ENCODE assay signal across 10 mouse cellular contexts in the genomic region with DNA sequence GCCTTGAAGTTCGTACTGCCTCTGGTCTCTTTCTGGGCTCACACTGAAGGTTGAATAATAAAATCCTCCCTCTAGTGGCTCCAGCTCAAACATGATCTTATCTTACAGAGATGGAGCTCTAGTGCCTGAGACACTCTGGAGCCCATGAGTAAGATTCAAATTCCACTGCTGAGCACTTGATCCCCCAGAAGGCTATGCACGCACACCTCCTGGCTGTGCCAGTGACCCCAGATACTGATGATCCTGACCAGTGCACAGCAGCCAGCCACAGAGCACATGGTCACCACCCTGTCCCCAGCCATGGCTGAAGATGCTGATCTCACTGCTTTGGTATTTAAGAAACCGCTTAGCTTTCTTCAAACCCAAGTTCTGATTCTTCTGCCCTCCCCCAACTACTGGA. TPM values are rescaled to one million over a fixed set of nuclear protein-coding genes. Genes with fewer than 3 reads are reported as not detected.
DNase-seq lines count a peak whose midpoint lies in the region; ATAC-seq lines count a peak whose summit lies in the region.
"Had no signal": no experiment of that assay in that cellular context is flagged by ENCODE, and none has a peak within 500 bp of the region (broad histone marks: within the 10 kb centered on the region; RNA-seq: fewer than 3 reads in every experiment).

No protein-coding gene starts in this region.

- H3K27me3 ChIP-seq in forebrain, embryonic 10.5 days (ENCODE audit: poor library complexity, severe bottlenecking) = peaks cover 10% of the 10 kb centered on the region; the same call in 1 of the 2 replicates

- no peak overlapping the region for H3K27ac ChIP-seq in forebrain, embryonic 10.5 days

- H3K36me3 ChIP-seq in forebrain, embryonic 10.5 days (replicated peaks) = no peaks in the 10 kb centered on the region

- no peaks in the 10 kb centered on the region for H3K4me1 ChIP-seq in forebrain, embryonic 10.5 days

- H3K4me3 ChIP-seq in forebrain, embryonic 10.5 days = no peak overlapping the region
- H3K4me3 ChIP-seq: erythroblast, embryonic 14.5 days had no signal

- 87% methylated on average over 3 of the region's 3 CpGs for WGBS in forebrain, embryonic 10.5 days

- no peak for ATAC-seq in activated CD4-positive, CD25-positive, alpha-beta regulatory T cell, adult 4 months

- DNase-seq in 3134 (ENCODE audit: extremely low read depth, insufficient read length, low spot score) = peak; percentile 79
- DNase-seq in 416B (ENCODE audit: low read depth) = peak; percentile 30
- peak; percentile 33 for DNase-seq in heart, adult 8-10 months (ENCODE audit: low spot score)
- DNase-seq in kidney, postnatal 4 days = peak; percentile 20 to 43
- no peak for DNase-seq in spleen, adult 12 weeks (ENCODE audit: low spot score)
- DNase-seq in thymus, postnatal 4 days = no peak
- no peak for DNase-seq in forebrain, embryonic 10.5 days (ENCODE audit: extremely low spot score, low spot score)

- no peaks in the 10 kb centered on the region for H3K9me3 ChIP-seq in forebrain, embryonic 10.5 days

RNA-seq across cellular contexts. Expression of a gene that starts 25.1 kb away (rescaled TPM):
- total RNA-seq in heart, adult 8-10 months (2022) = 10 to 100 TPM; 20.2 to 32.3 (median 24.9) TPM
- 0.33 and 1.3 TPM in 2 replicates for polyA plus RNA-seq in forebrain, embryonic 10.5 days (2016; fragmentation: Nextera tagmentation; extraction: Ambion mirVana)
- under 1 TPM; 0.09 to 0.31 TPM for polyA plus RNA-seq in activated CD4-positive, CD25-positive, alpha-beta regulatory T cell, adult 4 months (2017; shearing (Covaris generic))
- polyA plus RNA-seq: erythroblast, embryonic 14.5 days; spleen, adult 2 months had no signal

Comparison
In these comparisons a context has a peak if more than half of its experiments do, and no peak if none do; other contexts are left out.
1. DNase-seq: peak in 3134 (single experiment), 416B (single experiment), heart, adult 8-10 months (single experiment) and kidney, postnatal 4 days (2 of 2); none in spleen, adult 12 weeks (single experiment), thymus, postnatal 4 days (single experiment) and forebrain, embryonic 10.5 days (single experiment).